Mouse (Mus musculus) small intestine, adult 2 months (tissue): ENCODE results near the gene Pxdn.

ENCODE experiments used
- CTCF ChIP-seq: fragments of 200-500 bp; IDR thresholded peaks from 2 replicates; pipeline ENCODE4 v1.5.1; 2012; ENCODE audit warnings: low read depth, mild to moderate bottlenecking, control low read depth, inconsistent platforms, low read length, moderate library complexity, mixed read lengths; ENCODE audit not compliant: insufficient replicate concordance, insufficient read length; ENCODE audit errors: extremely low read depth
- POLR2A ChIP-seq: fragments of 200-500 bp; IDR thresholded peaks from 2 replicates; pipeline ENCODE4 v1.6.1; 2012; ENCODE audit warnings: low read depth, mild to moderate bottlenecking, control low read depth, inconsistent platforms, low read length, moderate library complexity

- TF ChIP-seq POLR2A: no peak
- TF ChIP-seq CTCF: no peak
Measured at GRCm38 (mm10) chr12:29937308-29937707, at the start of gene Pxdn.
